Mouse (Mus musculus) limb, embryonic 13.5 days (tissue): ENCODE measurements around the gene Rps27rt. TPM values are rescaled to one million over a fixed set of nuclear protein-coding genes. Genes with fewer than 3 reads are reported as not detected.
"Not testable (repeated sequence)": the region's sequence is repeated elsewhere in the genome, so short reads cannot be mapped to it uniquely, and the experiment has no call there.

ENCODE experiments used
- ATAC-seq: fragments of 200-750 bp; cut with Nextera tagmentation; 2 replicates; pipeline ENCODE4 v1.8.0; 2017; ENCODE audit warnings: low read depth, moderate number of reproducible peaks, moderate TSS enrichment; ENCODE audit not compliant: low FRiP score
- H3K27ac ChIP-seq: fragments of 300-500 bp; sonication (generic); 2 replicates; pipeline ENCODE4 v1.5.1; 2015; ENCODE audit warnings: inconsistent platforms, mild to moderate bottlenecking, moderate library complexity
- H3K27me3 ChIP-seq: fragments of 300-500 bp; sonication (generic); 2 replicates; pipeline ENCODE4 v1.6.1; 2015; ENCODE audit warnings: mild to moderate bottlenecking, inconsistent platforms
- H3K36me3 ChIP-seq: fragments of 300-500 bp; sonication (generic); 2 replicates; pipeline ENCODE4 v1.6.1; 2015; ENCODE audit warnings: inconsistent platforms, mild to moderate bottlenecking, moderate library complexity
- H3K4me1 ChIP-seq: fragments of 300-500 bp; sonication (generic); 2 replicates; pipeline ENCODE4 v1.6.1; 2015; ENCODE audit warnings: inconsistent platforms
- H3K4me2 ChIP-seq: fragments of 300-500 bp; sonication (generic); replicated peaks from 2 replicates; pipeline ENCODE4 v1.6.1; 2015; ENCODE audit warnings: inconsistent platforms, mild to moderate bottlenecking, moderate library complexity
- H3K4me3 ChIP-seq: fragments of 300-500 bp; sonication (generic); 2 replicates; pipeline ENCODE4 v1.5.1; 2015; ENCODE audit warnings: moderate library complexity, mild to moderate bottlenecking, inconsistent platforms
- H3K9ac ChIP-seq: fragments of 300-500 bp; sonication (generic); 2 replicates; pipeline ENCODE4 v1.6.1; 2015; ENCODE audit warnings: mild to moderate bottlenecking, inconsistent platforms
- H3K9me3 ChIP-seq: fragments of 300-500 bp; sonication (generic); 2 replicates; pipeline ENCODE4 v1.6.1; 2016; ENCODE audit warnings: inconsistent platforms
- WGBS: fragments of 180-500 bp; shearing (Covaris S2); methylation state at CpG from one replicate; pipeline ENCODE4 v1.1.7; 2015; 5-methylcytosine and 5-hydroxymethylcytosine counted together
- polyA plus RNA-seq: library from polyadenylated mRNA; unstranded; fragments of >200 nt; fragmentation: Nextera tagmentation; extraction: Ambion mirVana; gene quantifications from 2 replicates; pipeline ENCODE4 v1.2.1, GENCODE M21; 2015

Rps27rt gene
- polyA plus RNA-seq, 1 experiment from 2014 or later: 368 TPM

GRCm38 (mm10) chr9:114978281-114979111 lies 4.0 kb downstream of the Rps27rt start, which contains the start of gene Osbpl10:
Gene Osbpl10, plus strand, starts transcription at chr9:114978569.
- peak within 1 kb of the TSS; percentile 80 for H3K27ac ChIP-seq
- under 1% methylated on average over 57 of the region's 86 CpGs for WGBS

GRCm38 (mm10) chr9:114977461-114978280 lies 4.9 kb downstream of the Rps27rt start:
- Histone ChIP-seq H3K27me3 (peaks cover 18% of the 10 kb centered on the region), H3K27ac (peak overlapping the region; percentile 80; the same call in 1 of the 2 replicates), H3K9me3 (no peaks in the 10 kb centered on the region), H3K9ac (peak overlapping the region; percentile 87), H3K36me3 (no peaks in the 10 kb centered on the region), H3K4me2 (peak overlapping the region; percentile 92), H3K4me3 (peak overlapping the region; percentile 79), H3K4me1 (peaks cover 29% of the 10 kb centered on the region)
- 10% methylated on average over 31 of the region's 31 CpGs for WGBS
- peak; percentile 66 for ATAC-seq

More at GRCm38 (mm10) chr9:114978281-114979111, 4.0 kb downstream of the Rps27rt start, which contains the start of gene Osbpl10:
- H3K9ac ChIP-seq: peak within 1 kb of the TSS; percentile 87
- peaks cover 18% of the 10 kb centered on the region for H3K27me3 ChIP-seq
- no peaks in the 10 kb centered on the region for H3K36me3 ChIP-seq
- H3K4me1 ChIP-seq: peaks cover 29% of the 10 kb centered on the region
- no peaks in the 10 kb centered on the region for H3K9me3 ChIP-seq
- ATAC-seq: peak; percentile 82
- H3K4me2 ChIP-seq: peak within 1 kb of the TSS; percentile 92
- H3K4me3 ChIP-seq: peak within 1 kb of the TSS; percentile 79

- H3K9ac ChIP-seq, H3K27me3 ChIP-seq, H3K9me3 ChIP-seq, ATAC-seq, H3K4me1 ChIP-seq, H3K27ac ChIP-seq, H3K36me3 ChIP-seq, H3K4me2 ChIP-seq, H3K4me3 ChIP-seq: not testable (repeated sequence)
- 84% methylated on average over 7 of the region's 7 CpGs for WGBS
Measured at GRCm38 (mm10) chr9:114966286-114966685, 16.3 kb downstream of the Rps27rt start.

- Histone ChIP-seq H3K9me3 (peaks cover 5% of the 10 kb centered on the region; the same call in 1 of the 2 replicates), H3K27me3 (no peaks in the 10 kb centered on the region), H3K4me2 (no peak overlapping the region), H3K27ac (no peak overlapping the region), H3K9ac (no peak overlapping the region), H3K4me1 (no peaks in the 10 kb centered on the region), H3K4me3 (no peak overlapping the region), H3K36me3 (no peaks in the 10 kb centered on the region)
- no peak for ATAC-seq
- 70% methylated on average over 3 of the region's 3 CpGs for WGBS
Measured at GRCm38 (mm10) chr9:114964093-114964492, 18.4 kb downstream of the Rps27rt start.

DNA sequence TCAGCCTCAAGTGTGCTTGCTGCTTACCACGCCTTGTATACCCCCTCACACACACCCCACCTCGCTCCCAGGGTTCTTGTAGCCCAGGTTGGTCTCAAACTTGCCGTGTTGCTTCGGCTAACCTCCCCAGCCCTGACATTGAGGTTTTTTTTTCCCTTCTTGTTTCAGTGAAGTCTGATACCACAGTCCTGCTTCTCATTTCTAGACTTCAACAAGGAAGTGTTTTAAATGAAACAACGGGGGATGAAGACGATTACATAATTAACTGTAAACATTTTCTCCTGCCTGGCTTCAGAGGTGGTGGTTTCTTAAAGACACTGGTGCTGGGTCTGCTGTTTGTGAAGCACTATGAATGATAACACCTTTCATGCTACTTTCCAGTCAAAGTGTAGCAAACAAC lies 21.7 kb downstream of the Rps27rt start:
- no peak overlapping the region for H3K4me3 ChIP-seq
- no peak overlapping the region for H3K4me2 ChIP-seq
- WGBS: 84% methylated on average over 6 of the region's 6 CpGs
- no peak overlapping the region for H3K27ac ChIP-seq
- H3K9ac ChIP-seq: no peak overlapping the region
- peaks cover 4% of the 10 kb centered on the region; the same call in 1 of the 2 replicates for H3K9me3 ChIP-seq
- no peaks in the 10 kb centered on the region for H3K27me3 ChIP-seq
- no peaks in the 10 kb centered on the region for H3K36me3 ChIP-seq
- no peaks in the 10 kb centered on the region for H3K4me1 ChIP-seq
- no peak for ATAC-seq

- Histone ChIP-seq H3K36me3 (no peaks in the 10 kb centered on the region), H3K9me3 (no peaks in the 10 kb centered on the region), H3K9ac (no peak overlapping the region), H3K4me3 (no peak overlapping the region), H3K4me1 (no peaks in the 10 kb centered on the region), H3K4me2 (no peak overlapping the region), H3K27me3 (no peaks in the 10 kb centered on the region), H3K27ac (no peak overlapping the region)
- 65% methylated on average over 4 of the region's 4 CpGs for WGBS
- no peak for ATAC-seq
Measured at GRCm38 (mm10) chr9:114960043-114960789, 22.3 kb downstream of the Rps27rt start.

DNA sequence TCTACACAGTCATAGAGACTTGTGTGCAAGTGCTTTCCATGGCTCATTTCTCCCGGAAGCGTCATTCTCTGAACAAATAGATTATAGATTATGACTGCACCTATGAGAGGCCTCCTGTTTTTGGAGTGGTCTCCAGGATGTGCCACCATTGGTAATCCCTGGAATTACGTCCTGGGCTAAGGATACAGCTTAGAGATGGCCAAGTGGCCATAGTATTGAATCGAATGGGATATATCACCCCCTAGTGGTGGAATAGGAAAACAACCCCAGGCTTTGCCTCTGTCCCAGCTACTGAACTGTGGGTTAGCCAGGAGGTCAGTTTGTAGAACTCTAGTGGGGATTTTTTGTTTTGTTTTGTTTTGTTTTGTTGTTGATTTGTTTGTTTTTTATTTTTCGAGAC lies 25.6 kb downstream of the Rps27rt start:
- Histone ChIP-seq H3K36me3 (no peaks in the 10 kb centered on the region), H3K9me3 (peaks cover 3% of the 10 kb centered on the region; the same call in 1 of the 2 replicates), H3K4me1 (no peaks in the 10 kb centered on the region), H3K27ac (no peak overlapping the region), H3K9ac (no peak overlapping the region), H3K27me3 (no peaks in the 10 kb centered on the region), H3K4me3 (no peak overlapping the region), H3K4me2 (no peak overlapping the region)
- 42% methylated on average over 5 of the region's 5 CpGs for WGBS
- no peak for ATAC-seq

DNA sequence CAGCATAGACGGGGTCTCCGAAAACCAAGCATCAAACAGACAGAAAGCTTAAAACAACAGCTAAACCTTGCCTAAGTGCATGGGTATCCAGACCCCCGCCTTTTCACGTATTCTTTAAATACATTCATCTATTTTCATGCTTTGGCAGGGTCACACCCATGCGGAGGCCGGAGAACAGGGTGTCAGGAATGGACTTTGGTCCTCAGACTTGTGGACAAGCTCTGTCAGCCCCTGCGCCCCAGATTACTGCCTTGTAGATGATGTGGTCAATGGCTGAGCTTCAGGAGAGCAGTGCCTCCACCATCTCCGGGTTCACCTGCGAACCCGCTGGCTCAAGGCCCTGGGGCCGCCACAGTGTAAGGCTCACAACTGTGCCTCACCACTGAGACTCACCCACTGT lies 27.2 kb downstream of the Rps27rt start:
- H3K9me3 ChIP-seq: peaks cover 3% of the 10 kb centered on the region; the same call in 1 of the 2 replicates
- no peaks in the 10 kb centered on the region for H3K27me3 ChIP-seq
- no peak overlapping the region for H3K4me3 ChIP-seq
- no peak for ATAC-seq
- WGBS: 91% methylated on average over 11 of the region's 11 CpGs
- no peak overlapping the region for H3K4me2 ChIP-seq
- H3K36me3 ChIP-seq: no peaks in the 10 kb centered on the region
- no peaks in the 10 kb centered on the region for H3K4me1 ChIP-seq
- no peak overlapping the region for H3K9ac ChIP-seq
- no peak overlapping the region for H3K27ac ChIP-seq

- H3K4me3 ChIP-seq: no peak overlapping the region
- H3K4me2 ChIP-seq: no peak overlapping the region
- H3K9me3 ChIP-seq: peaks cover 3% of the 10 kb centered on the region; the same call in 1 of the 2 replicates
- peaks cover 16% of the 10 kb centered on the region for H3K4me1 ChIP-seq
- H3K27ac ChIP-seq: no peak overlapping the region
- 32% methylated on average over 1 of the region's 1 CpGs for WGBS
- no peak overlapping the region for H3K9ac ChIP-seq
- ATAC-seq: no peak
- no peaks in the 10 kb centered on the region for H3K36me3 ChIP-seq
- H3K27me3 ChIP-seq: no peaks in the 10 kb centered on the region
Measured at GRCm38 (mm10) chr9:114952866-114953265, 29.7 kb downstream of the Rps27rt start.

DNA sequence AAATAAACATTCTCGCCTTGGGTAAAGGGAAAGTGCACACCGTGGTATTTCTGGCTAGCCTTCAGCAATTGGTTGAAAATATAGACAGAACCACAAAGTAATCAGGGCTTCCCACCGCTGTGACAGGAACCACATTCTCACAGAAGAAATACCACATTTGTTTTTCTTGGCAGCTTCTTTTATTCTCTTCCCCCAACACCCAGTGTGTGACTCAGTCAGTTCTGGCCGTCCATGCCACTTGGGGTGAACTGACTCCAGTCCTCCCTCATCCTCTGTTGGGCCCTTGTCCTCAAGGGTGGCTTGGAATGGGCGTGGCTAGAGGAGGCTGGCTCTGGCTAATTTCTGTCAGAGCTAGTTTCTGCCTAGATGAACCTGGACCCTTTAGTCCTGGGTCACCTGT lies 34.1 kb downstream of the Rps27rt start:
- peak; percentile 54; the same call in 1 of the 2 replicates for ATAC-seq
- Histone ChIP-seq H3K27ac (no peak overlapping the region), H3K4me1 (peaks cover 16% of the 10 kb centered on the region), H3K9me3 (peaks cover 3% of the 10 kb centered on the region; the same call in 1 of the 2 replicates), H3K36me3 (no peaks in the 10 kb centered on the region), H3K27me3 (no peaks in the 10 kb centered on the region), H3K4me2 (no peak overlapping the region), H3K4me3 (no peak overlapping the region), H3K9ac (no peak overlapping the region)
- WGBS: 49% methylated on average over 5 of the region's 5 CpGs

- ATAC-seq: no peak
- H3K27ac ChIP-seq: no peak overlapping the region
- H3K27me3 ChIP-seq: no peaks in the 10 kb centered on the region
- H3K36me3 ChIP-seq: no peaks in the 10 kb centered on the region
- no peak overlapping the region for H3K9ac ChIP-seq
- H3K4me3 ChIP-seq: no peak overlapping the region
- H3K9me3 ChIP-seq: peaks cover 3% of the 10 kb centered on the region; the same call in 1 of the 2 replicates
- no peak overlapping the region for H3K4me2 ChIP-seq
- WGBS: 78% methylated on average over 6 of the region's 6 CpGs
- peaks cover 16% of the 10 kb centered on the region for H3K4me1 ChIP-seq
Measured at GRCm38 (mm10) chr9:114945576-114945975, 37.0 kb downstream of the Rps27rt start.
